Mouse (Mus musculus): ENCODE data around the gene Hnrnpa3. TPM values are rescaled to one million over a fixed set of nuclear protein-coding genes. Genes with fewer than 3 reads are reported as not detected.
"Not testable (repeated sequence)": the region's sequence is repeated elsewhere in the genome, so short reads cannot be mapped to it uniquely, and the experiment has no call there.

The Hnrnpa3 gene
- polyA plus RNA-seq, 1 experiment, result 297 TPM

GRCm38 (mm10) chr2:75636261-75637054 lies 22.6 kb upstream of the Hnrnpa3 start:
- DNase-seq (ENCODE audit: extremely low spot score in 1 of 2, low spot score in 1 of 2), result no peak

GRCm38 (mm10) chr2:75637055-75637304 lies 22.1 kb upstream of the Hnrnpa3 start:
- DNase-seq (ENCODE audit: extremely low spot score in 1 of 2, low spot score in 1 of 2), result not testable (repeated sequence)

GRCm38 (mm10) chr2:75637361-75637760 lies 21.7 kb upstream of the Hnrnpa3 start:
- no peak for DNase-seq (ENCODE audit: extremely low spot score in 1 of 2, low spot score in 1 of 2)

- DNase-seq (ENCODE audit: extremely low spot score in 1 of 2, low spot score in 1 of 2), result not testable (repeated sequence)
These were observed 21.2 kb upstream of the Hnrnpa3 start for GRCm38 (mm10) chr2:75637822-75638221.

GRCm38 (mm10) chr2:75639535-75639934 lies 19.5 kb upstream of the Hnrnpa3 start:
- DNase-seq (ENCODE audit: extremely low spot score in 1 of 2, low spot score in 1 of 2), result not testable (repeated sequence)

- DNase-seq (ENCODE audit: extremely low spot score in 1 of 2, low spot score in 1 of 2), result not testable (repeated sequence)
These were observed 16.7 kb upstream of the Hnrnpa3 start for GRCm38 (mm10) chr2:75642312-75642711.

- DNase-seq (ENCODE audit: extremely low spot score in 1 of 2, low spot score in 1 of 2), result no peak
These were observed 16.1 kb upstream of the Hnrnpa3 start for GRCm38 (mm10) chr2:75642795-75643550.

GRCm38 (mm10) chr2:75643950-75644349 lies 15.1 kb upstream of the Hnrnpa3 start:
- no peak for DNase-seq (ENCODE audit: extremely low spot score in 1 of 2, low spot score in 1 of 2)

GRCm38 (mm10) chr2:75645251-75645650 lies 13.8 kb upstream of the Hnrnpa3 start:
- no peak for DNase-seq (ENCODE audit: extremely low spot score in 1 of 2, low spot score in 1 of 2)

- no peak for DNase-seq (ENCODE audit: extremely low spot score in 1 of 2, low spot score in 1 of 2)
These were observed 8.6 kb upstream of the Hnrnpa3 start for GRCm38 (mm10) chr2:75650437-75650836.

- DNase-seq (ENCODE audit: extremely low spot score in 1 of 2, low spot score in 1 of 2), result no peak
These were observed 5.9 kb upstream of the Hnrnpa3 start for GRCm38 (mm10) chr2:75653150-75653549.

GRCm38 (mm10) chr2:75654679-75655078 lies 4.4 kb upstream of the Hnrnpa3 start:
- no peak for DNase-seq (ENCODE audit: extremely low spot score in 1 of 2, low spot score in 1 of 2)

- DNase-seq (ENCODE audit: extremely low spot score in 1 of 2, low spot score in 1 of 2), result no peak
These were observed 2.1 kb upstream of the Hnrnpa3 start for GRCm38 (mm10) chr2:75656924-75657323.

GRCm38 (mm10) chr2:75657907-75658691 lies 962 bp upstream of the Hnrnpa3 start:
- no peak for DNase-seq (ENCODE audit: extremely low spot score in 1 of 2, low spot score in 1 of 2)

GRCm38 (mm10) chr2:75659629-75659960 lies 534 bp downstream of the Hnrnpa3 start:
- peak; percentile 73 to 92 for DNase-seq (ENCODE audit: extremely low spot score in 1 of 2, low spot score in 1 of 2)

- no peak for DNase-seq (ENCODE audit: extremely low spot score in 1 of 2, low spot score in 1 of 2)
These were observed 1.3 kb downstream of the Hnrnpa3 start for GRCm38 (mm10) chr2:75660255-75660948.

- DNase-seq (ENCODE audit: extremely low spot score in 1 of 2, low spot score in 1 of 2), result no peak
These were observed 2.0 kb downstream of the Hnrnpa3 start for GRCm38 (mm10) chr2:75661106-75661505.

- no peak for DNase-seq (ENCODE audit: extremely low spot score in 1 of 2, low spot score in 1 of 2)
These were observed 10.7 kb downstream of the Hnrnpa3 start for GRCm38 (mm10) chr2:75669491-75670445.

GRCm38 (mm10) chr2:75670446-75671336 lies 11.6 kb downstream of the Hnrnpa3 start:
- DNase-seq (ENCODE audit: extremely low spot score in 1 of 2, low spot score in 1 of 2), result no peak
